Mouse (Mus musculus) naive thymus-derived CD4-positive, alpha-beta T cell, adult 2 months (primary cell): ENCODE data around the gene Hist1h2bc.

ENCODE experiments used
- DNase-seq: peaks from one replicate; pipeline ENCODE4 v3.0.0-alpha.2; 2011; ENCODE audit warnings: low read depth

Gene Hist1h2bc

GRCm38 (mm10) chr13:23737091-23737490 is 53.1 kb downstream of the Hist1h2bc start:
- DNase-seq, result no peak

DNA sequence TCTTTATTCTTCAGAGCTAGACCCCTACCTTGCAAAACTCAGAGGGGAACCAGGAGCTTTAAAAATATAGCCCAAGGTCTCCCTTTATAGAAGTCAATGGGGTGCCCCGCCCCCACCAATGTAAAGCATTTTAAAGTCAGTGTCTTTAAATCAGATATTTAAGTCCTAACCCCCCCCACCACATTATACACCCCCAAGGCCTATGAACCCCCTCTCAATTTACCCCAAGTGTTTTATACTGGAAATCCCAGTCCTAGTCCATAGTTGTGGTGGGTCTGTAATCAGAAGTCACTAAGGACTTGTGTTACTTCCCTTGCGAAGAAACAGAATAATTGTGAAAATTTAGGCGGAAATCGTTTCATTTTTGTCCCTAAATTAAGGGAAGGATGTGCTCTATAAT is 54.0 kb downstream of the Hist1h2bc start:
- DNase-seq, result no peak

DNA sequence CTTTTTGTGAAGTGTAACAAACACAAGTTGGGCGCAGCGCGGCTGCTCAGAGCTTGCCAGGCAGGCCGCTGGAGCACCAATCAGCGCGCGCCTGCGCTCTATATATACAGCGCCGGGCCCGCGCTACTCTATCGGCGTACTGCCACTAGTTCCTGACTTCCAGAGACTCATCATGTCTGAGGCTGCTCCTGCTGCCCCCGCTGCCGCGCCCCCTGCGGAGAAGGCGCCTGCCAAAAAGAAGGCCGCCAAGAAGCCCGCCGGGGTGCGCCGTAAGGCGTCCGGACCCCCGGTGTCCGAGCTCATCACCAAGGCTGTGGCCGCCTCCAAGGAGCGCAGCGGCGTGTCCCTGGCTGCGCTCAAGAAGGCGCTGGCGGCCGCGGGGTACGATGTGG is 54.7 kb downstream of the Hist1h2bc start, which contains the start of gene Hist1h1c:
Hist1h1c (plus strand) TSS at position 132 of the 392 bp plus-strand sequence.
- peak; percentile 97 for DNase-seq

DNA sequence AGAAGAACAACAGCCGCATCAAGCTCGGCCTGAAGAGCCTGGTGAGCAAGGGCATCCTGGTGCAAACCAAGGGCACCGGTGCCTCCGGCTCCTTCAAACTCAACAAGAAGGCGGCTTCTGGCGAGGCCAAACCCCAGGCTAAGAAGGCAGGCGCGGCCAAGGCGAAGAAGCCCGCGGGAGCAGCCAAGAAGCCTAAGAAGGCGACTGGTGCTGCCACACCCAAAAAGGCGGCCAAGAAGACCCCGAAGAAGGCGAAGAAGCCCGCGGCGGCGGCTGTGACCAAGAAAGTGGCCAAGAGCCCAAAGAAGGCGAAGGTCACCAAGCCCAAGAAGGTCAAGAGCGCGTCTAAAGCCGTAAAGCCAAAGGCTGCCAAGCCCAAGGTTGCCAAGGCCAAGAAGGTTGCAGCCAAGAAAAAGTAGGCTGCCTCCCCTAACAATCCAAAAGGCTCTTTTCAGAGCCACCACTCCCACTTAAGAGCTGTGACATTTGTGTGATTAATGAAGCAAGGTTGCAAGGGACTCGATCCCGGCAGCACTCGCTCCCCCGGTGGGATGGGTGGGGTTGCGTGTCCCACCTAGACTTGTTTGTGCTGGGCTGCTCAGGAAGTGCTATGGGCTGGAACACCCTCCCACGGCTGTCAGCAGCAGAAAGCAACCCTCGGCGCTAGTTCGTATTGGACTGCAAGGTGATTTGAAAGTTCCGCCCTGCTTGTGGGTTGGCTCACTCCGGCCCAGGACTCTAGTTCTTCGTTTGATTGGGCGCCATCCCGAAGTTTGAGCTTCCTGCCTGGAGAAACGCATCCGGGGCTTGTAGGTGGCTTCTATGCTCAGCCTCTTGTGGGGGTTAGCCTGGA is 55.3 kb downstream of the Hist1h2bc start:
- DNase-seq, result peak; percentile 93

- DNase-seq, result no peak
These were observed 55.9 kb downstream of the Hist1h2bc start for GRCm38 (mm10) chr13:23739922-23740252.

DNA sequence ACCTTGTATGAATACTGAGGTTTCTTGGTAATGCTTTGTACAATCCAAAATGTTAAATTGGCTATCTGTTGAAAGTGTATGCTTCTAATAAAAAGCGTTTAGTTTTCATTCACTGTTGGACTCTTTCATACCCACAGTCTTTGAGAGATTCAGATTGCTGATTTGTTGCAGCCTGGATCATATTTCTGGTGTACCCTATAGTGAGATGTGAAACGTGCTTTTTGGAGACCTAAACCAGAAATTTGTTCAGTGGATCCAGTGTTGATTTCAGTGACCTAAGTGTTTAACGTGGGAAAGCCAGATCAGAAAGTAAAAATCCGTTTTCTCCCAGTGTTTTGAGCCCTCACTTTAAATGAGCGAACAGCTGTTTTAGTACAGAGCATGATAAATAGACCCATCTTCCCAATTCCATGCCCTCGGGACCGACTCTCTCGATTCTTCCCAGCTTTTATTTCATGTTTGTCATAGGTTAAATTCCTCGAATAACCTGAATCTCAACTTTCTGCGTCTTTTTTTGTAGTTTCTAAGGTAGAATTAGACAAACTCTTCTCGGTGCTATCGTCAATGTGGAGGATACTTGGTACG is 56.3 kb downstream of the Hist1h2bc start:
- no peak for DNase-seq

- no peak for DNase-seq
These were observed 56.9 kb downstream of the Hist1h2bc start for GRCm38 (mm10) chr13:23740910-23741309.

DNA sequence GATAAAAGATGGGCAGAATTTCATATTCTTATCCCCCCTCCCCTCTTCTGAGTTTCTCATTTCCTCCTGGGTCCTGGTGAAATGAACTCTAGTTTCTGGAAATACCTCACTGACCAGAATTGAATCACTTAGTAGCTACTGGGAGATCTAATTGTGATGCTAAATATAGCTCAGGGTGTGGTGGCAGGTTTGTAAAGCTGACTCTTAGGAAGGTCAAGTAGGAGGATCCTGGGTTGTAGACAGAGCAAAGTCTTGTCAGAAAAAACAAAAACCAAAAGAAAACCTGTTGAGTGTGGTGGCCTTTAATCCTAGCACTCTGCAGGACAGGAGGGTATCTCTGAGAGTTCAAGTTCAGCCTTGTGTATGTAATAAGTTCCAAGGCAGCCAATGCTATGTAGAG is 58.0 kb downstream of the Hist1h2bc start:
- DNase-seq, result no peak
